Mouse (Mus musculus) forebrain, embryonic 15.5 days (tissue): ENCODE measurements around the gene Tmem223. TPM values are rescaled to one million over a fixed set of nuclear protein-coding genes. Genes with fewer than 3 reads are reported as not detected.

Experiments
- ATAC-seq: fragments of 200-750 bp; cut with Nextera tagmentation; replicated peaks from 2 replicates; pipeline ENCODE4 v1.8.0; 2017; ENCODE audit warnings: mild to moderate bottlenecking, moderate TSS enrichment, moderate library complexity
- H3K27ac ChIP-seq: fragments of 300-500 bp; sonication (generic); replicated peaks from 2 replicates; pipeline ENCODE4 v1.5.1; 2015; ENCODE audit warnings: mild to moderate bottlenecking, inconsistent platforms
- H3K27me3 ChIP-seq: fragments of 300-500 bp; sonication (generic); 2 replicates; pipeline ENCODE4 v1.6.1; 2015; ENCODE audit warnings: inconsistent platforms
- H3K36me3 ChIP-seq: fragments of 300-500 bp; sonication (generic); 2 replicates; pipeline ENCODE4 v1.6.1; 2015; ENCODE audit warnings: mild to moderate bottlenecking, inconsistent platforms
- H3K4me1 ChIP-seq: fragments of 300-500 bp; sonication (generic); 2 replicates; pipeline ENCODE4 v1.6.1; 2015; ENCODE audit warnings: inconsistent platforms
- H3K4me2 ChIP-seq: fragments of 300-500 bp; sonication (generic); replicated peaks from 2 replicates; pipeline ENCODE4 v1.6.1; 2015; ENCODE audit warnings: mild to moderate bottlenecking, inconsistent platforms
- H3K4me3 ChIP-seq: fragments of 300-500 bp; sonication (generic); 2 replicates; pipeline ENCODE4 v1.5.1; 2015; ENCODE audit warnings: mild to moderate bottlenecking, inconsistent platforms
- H3K9ac ChIP-seq: fragments of 300-500 bp; sonication (generic); replicated peaks from 2 replicates; pipeline ENCODE4 v1.6.1; 2015; ENCODE audit warnings: mild to moderate bottlenecking, inconsistent platforms
- H3K9me3 ChIP-seq: fragments of 300-500 bp; sonication (generic); 2 replicates; pipeline ENCODE4 v1.6.1; 2016; ENCODE audit warnings: inconsistent platforms
- WGBS: fragments of 180-500 bp; shearing (Covaris S2); methylation state at CpG from one replicate; pipeline ENCODE4 v1.1.7; 2015; ENCODE audit warnings: mixed read lengths; 5-methylcytosine and 5-hydroxymethylcytosine counted together
- polyA plus RNA-seq: library from polyadenylated mRNA; unstranded; fragments of >200 nt; fragmentation: Nextera tagmentation; extraction: Ambion mirVana; gene quantifications from 2 replicates; pipeline ENCODE4 v1.2.1, GENCODE M21; 2015

Tmem223 gene
- polyA plus RNA-seq, 1 experiment from 2014 or later, result 249 TPM

- Histone ChIP-seq H3K4me1 (peaks cover 28% of the 10 kb centered on the region), H3K4me3 (peak within 1 kb of the TSS; percentile 74), H3K27ac (peak within 1 kb of the TSS; percentile 82), H3K36me3 (peaks cover 28% of the 10 kb centered on the region), H3K27me3 (no peaks in the 10 kb centered on the region), H3K4me2 (peak within 1 kb of the TSS; percentile 56), H3K9ac (peak within 1 kb of the TSS; percentile 85), H3K9me3 (no peaks in the 10 kb centered on the region)
- ATAC-seq, result peak; percentile 94
- WGBS, result under 1% methylated on average over 75 of the region's 75 CpGs
Measured at GRCm38 (mm10) chr19:8756635-8757387, 14.0 kb upstream of the Tmem223 start, which contains the start of gene Nxf1. Nxf1 (plus strand) TSS chr19:8757073.

GRCm38 (mm10) chr19:8757471-8757998 lies 13.3 kb upstream of the Tmem223 start:
- 4% methylated on average over 14 of the region's 14 CpGs for WGBS
- H3K4me1 ChIP-seq, result peaks cover 28% of the 10 kb centered on the region
- no peaks in the 10 kb centered on the region for H3K27me3 ChIP-seq
- no peak for ATAC-seq
- H3K9me3 ChIP-seq, result no peaks in the 10 kb centered on the region
- H3K4me3 ChIP-seq, result peak overlapping the region; percentile 74
- peak overlapping the region; percentile 55 for H3K4me2 ChIP-seq
- peaks cover 25% of the 10 kb centered on the region for H3K36me3 ChIP-seq
- peak overlapping the region; percentile 85 for H3K9ac ChIP-seq
- H3K27ac ChIP-seq, result peak overlapping the region; percentile 82; the same call in 1 of the 2 replicates

GRCm38 (mm10) chr19:8758899-8759298 lies 11.9 kb upstream of the Tmem223 start:
- Histone ChIP-seq H3K27me3 (no peaks in the 10 kb centered on the region), H3K4me1 (peaks cover 28% of the 10 kb centered on the region), H3K36me3 (peaks cover 27% of the 10 kb centered on the region), H3K4me2 (no peak overlapping the region), H3K9me3 (no peaks in the 10 kb centered on the region), H3K4me3 (no peak overlapping the region), H3K27ac (no peak overlapping the region), H3K9ac (no peak overlapping the region)
- 93% methylated on average over 2 of the region's 2 CpGs for WGBS
- no peak for ATAC-seq

GRCm38 (mm10) chr19:8760757-8761156 lies 10.0 kb upstream of the Tmem223 start:
- WGBS, result 88% methylated on average over 2 of the region's 2 CpGs
- no peak for ATAC-seq

GRCm38 (mm10) chr19:8763276-8763675 lies 7.5 kb upstream of the Tmem223 start:
- Histone ChIP-seq H3K27me3 (no peaks in the 10 kb centered on the region), H3K4me1 (peaks cover 8% of the 10 kb centered on the region), H3K27ac (no peak overlapping the region), H3K9me3 (no peaks in the 10 kb centered on the region), H3K4me3 (no peak overlapping the region), H3K9ac (no peak overlapping the region), H3K36me3 (peaks cover 62% of the 10 kb centered on the region), H3K4me2 (no peak overlapping the region)
- 93% methylated on average over 4 of the region's 4 CpGs for WGBS
- ATAC-seq, result no peak

More at GRCm38 (mm10) chr19:8760757-8761156, 10.0 kb upstream of the Tmem223 start:
- H3K4me1 ChIP-seq, result peaks cover 23% of the 10 kb centered on the region
- no peak overlapping the region for H3K27ac ChIP-seq
- H3K4me3 ChIP-seq, result no peak overlapping the region
- H3K9ac ChIP-seq, result no peak overlapping the region
- H3K36me3 ChIP-seq, result peaks cover 37% of the 10 kb centered on the region
- H3K27me3 ChIP-seq, result no peaks in the 10 kb centered on the region
- H3K4me2 ChIP-seq, result no peak overlapping the region
- no peaks in the 10 kb centered on the region for H3K9me3 ChIP-seq

DNA sequence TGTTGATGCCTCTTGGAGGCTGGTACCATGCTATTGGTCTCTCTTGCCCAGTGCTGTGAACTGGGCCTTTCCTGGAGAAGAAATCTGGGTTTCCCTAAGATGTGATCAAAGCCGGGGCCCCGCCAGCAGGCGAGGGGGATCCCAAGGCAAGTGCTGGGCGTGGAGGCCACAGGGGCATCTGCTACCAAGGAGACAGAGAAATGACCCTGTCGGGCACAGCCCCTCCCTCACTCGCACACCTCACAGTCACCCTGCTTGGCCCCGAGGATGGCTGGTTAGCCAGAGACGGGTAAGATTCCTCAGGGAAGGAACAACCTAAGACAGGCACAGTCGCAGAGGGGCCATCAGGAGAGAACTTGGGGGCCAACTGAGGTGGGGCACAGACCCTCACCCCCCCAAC lies 5.2 kb upstream of the Tmem223 start:
- Histone ChIP-seq H3K9me3 (no peaks in the 10 kb centered on the region), H3K9ac (no peak overlapping the region), H3K4me3 (no peak overlapping the region), H3K27ac (no peak overlapping the region), H3K27me3 (no peaks in the 10 kb centered on the region), H3K4me2 (no peak overlapping the region), H3K4me1 (peaks cover 5% of the 10 kb centered on the region), H3K36me3 (peaks cover 81% of the 10 kb centered on the region)
- WGBS, result 95% methylated on average over 9 of the region's 9 CpGs
- no peak for ATAC-seq

DNA sequence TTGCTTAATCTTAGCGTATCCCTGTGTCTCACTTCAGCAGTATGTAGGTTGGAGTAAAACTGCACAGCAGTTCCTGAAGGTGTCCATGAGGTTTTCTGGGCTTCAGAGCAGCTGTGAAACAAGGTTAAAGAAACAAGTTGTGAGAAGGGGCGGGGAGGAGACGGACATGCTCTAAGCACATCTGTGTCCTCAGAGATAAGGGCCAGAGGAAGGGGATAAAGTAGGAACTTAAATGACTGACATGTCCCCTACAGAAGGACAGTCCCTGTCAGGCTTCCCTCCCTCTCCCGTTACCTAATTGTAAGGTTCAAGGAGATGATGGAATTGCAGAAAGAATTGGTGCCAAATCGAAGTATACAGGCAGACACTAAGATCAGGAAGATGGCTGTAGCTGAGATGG lies 2.2 kb downstream of the Tmem223 start:
- Histone ChIP-seq H3K36me3 (peaks cover 37% of the 10 kb centered on the region), H3K9me3 (no peaks in the 10 kb centered on the region), H3K4me2 (peak overlapping the region; percentile 80; the same call in 1 of the 2 replicates), H3K4me3 (peak overlapping the region; percentile 77; the same call in 1 of the 2 replicates), H3K27ac (peak overlapping the region; percentile 99), H3K27me3 (no peaks in the 10 kb centered on the region), H3K9ac (0 out of 2 replicates have a peak overlapping the region, but pooled peaks have one; percentile 91), H3K4me1 (peaks cover 45% of the 10 kb centered on the region)
- 90% methylated on average over 5 of the region's 5 CpGs for WGBS
- no peak for ATAC-seq

GRCm38 (mm10) chr19:8773409-8773808 lies 2.6 kb downstream of the Tmem223 start:
- Histone ChIP-seq H3K27me3 (no peaks in the 10 kb centered on the region), H3K27ac (peak overlapping the region; percentile 99), H3K9ac (peak overlapping the region; percentile 91), H3K9me3 (no peaks in the 10 kb centered on the region), H3K4me2 (peak overlapping the region; percentile 80), H3K36me3 (peaks cover 37% of the 10 kb centered on the region), H3K4me1 (peaks cover 45% of the 10 kb centered on the region), H3K4me3 (peak overlapping the region; percentile 77)
- WGBS, result 67% methylated on average over 6 of the region's 6 CpGs
- ATAC-seq, result no peak

DNA sequence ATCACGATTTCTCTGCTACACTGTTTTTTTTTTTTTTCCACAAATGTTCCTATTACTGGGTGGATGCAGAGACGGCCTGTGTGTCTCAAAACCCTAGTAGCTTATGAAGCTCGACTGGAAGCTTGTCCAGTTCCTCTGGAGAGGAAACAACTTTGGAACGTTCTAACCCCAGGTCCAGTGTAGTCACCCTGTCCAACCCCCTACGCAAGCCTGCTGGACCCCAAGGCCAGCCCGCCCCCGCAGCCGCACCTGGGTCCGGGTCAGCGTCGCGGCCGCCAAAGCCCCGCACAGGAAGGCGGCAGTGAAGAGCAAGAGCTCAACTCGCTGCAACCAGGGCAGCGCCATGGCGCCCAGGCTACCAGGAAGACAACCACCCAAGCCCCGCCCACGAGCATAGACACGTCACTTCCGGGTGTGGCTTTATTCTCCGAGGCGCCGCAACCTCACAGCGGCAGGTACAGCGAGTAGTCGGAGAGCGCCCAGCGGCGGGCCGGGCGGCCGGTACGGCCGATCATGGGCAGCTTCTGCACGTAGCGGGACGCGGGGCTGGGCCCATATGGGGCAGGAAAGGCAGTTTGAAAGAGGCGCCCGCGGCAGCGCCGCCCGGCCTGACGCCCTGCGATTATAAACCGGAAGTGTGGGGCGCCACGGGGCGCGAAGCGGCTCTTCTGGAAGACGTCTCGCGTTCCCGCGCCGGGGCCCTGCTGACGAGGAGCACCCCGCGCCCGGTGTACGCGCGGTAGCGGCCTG lies 3.5 kb downstream of the Tmem223 start, which contains the start of gene Tmem179b:
Gene Tmem179b (minus strand): TSS at position 382 of the 750 bp plus-strand sequence.
- ATAC-seq, result peak; percentile 95
- peaks cover 33% of the 10 kb centered on the region for H3K36me3 ChIP-seq
- under 1% methylated on average over 68 of the region's 68 CpGs for WGBS
- peak within 1 kb of the TSS; percentile 77 for H3K4me3 ChIP-seq
- H3K27me3 ChIP-seq, result no peaks in the 10 kb centered on the region
- H3K4me1 ChIP-seq, result peaks cover 45% of the 10 kb centered on the region
- H3K4me2 ChIP-seq, result peak within 1 kb of the TSS; percentile 80
- H3K9me3 ChIP-seq, result no peaks in the 10 kb centered on the region
- peak within 1 kb of the TSS; percentile 91 for H3K9ac ChIP-seq
- peak within 1 kb of the TSS; percentile 99 for H3K27ac ChIP-seq

DNA sequence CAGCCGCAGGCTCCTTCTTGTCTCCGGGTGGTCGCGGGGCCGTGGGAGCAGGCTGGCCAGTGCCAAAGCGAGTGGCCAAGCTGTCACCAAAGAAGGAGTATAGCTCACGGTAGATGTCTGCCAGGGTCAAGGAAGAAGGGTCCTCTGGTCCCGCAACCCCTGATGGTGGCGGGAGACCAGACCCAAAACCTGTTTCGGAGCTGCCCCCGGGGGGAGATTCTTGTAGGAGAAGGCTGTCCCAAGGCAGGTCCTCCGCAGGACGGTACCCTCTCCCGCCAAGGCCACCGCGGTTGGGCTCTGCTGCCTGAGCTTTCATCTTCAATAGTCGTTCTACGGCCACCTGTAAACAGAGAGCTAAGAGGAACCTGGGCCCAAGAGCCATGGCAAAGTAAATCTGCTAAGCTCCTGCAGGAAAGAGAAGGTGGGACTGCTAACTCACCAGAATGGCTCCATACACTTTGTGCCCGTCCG lies 4.2 kb downstream of the Tmem223 start:
- Histone ChIP-seq H3K4me3 (peak overlapping the region; percentile 77), H3K4me2 (peak overlapping the region; percentile 80), H3K9ac (peak overlapping the region; percentile 91), H3K27me3 (no peaks in the 10 kb centered on the region), H3K4me1 (peaks cover 45% of the 10 kb centered on the region), H3K9me3 (no peaks in the 10 kb centered on the region), H3K27ac (peak overlapping the region; percentile 99), H3K36me3 (peaks cover 27% of the 10 kb centered on the region)
- 5% methylated on average over 20 of the region's 20 CpGs for WGBS
- ATAC-seq, result no peak; the same call in 1 of the 2 replicates

- H3K4me1 ChIP-seq, result peaks cover 13% of the 10 kb centered on the region
- under 1% methylated on average over 32 of the region's 32 CpGs for WGBS
- ATAC-seq, result peak; percentile 99
Measured at GRCm38 (mm10) chr19:8786008-8786781, 15.4 kb downstream of the Tmem223 start, which contains the start of gene Taf6l. Taf6l (minus strand) TSS chr19:8786417.

More at GRCm38 (mm10) chr19:8786008-8786781, 15.4 kb downstream of the Tmem223 start, which contains the start of gene Taf6l:
- H3K4me3 ChIP-seq, result peak within 1 kb of the TSS; percentile 83
- H3K27ac ChIP-seq, result peak within 1 kb of the TSS; percentile 87
- no peaks in the 10 kb centered on the region for H3K27me3 ChIP-seq
- H3K4me2 ChIP-seq, result peak within 1 kb of the TSS; percentile 71
- no peaks in the 10 kb centered on the region for H3K9me3 ChIP-seq
- H3K36me3 ChIP-seq, result peaks cover 23% of the 10 kb centered on the region
- peak within 1 kb of the TSS; percentile 67 for H3K9ac ChIP-seq
